Mouse (Mus musculus) fibroblast of lung, adult 2 months (primary cell): ENCODE data around the gene Ndufs5.
A peak's percentile ranks its signal among the peaks of the same experiment; 100 is the strongest.

ENCODE experiments used
- DNase-seq: peaks from one replicate; pipeline ENCODE4 v3.0.0-alpha.2; 2011; ENCODE audit warnings: low read depth

Gene Ndufs5

DNA sequence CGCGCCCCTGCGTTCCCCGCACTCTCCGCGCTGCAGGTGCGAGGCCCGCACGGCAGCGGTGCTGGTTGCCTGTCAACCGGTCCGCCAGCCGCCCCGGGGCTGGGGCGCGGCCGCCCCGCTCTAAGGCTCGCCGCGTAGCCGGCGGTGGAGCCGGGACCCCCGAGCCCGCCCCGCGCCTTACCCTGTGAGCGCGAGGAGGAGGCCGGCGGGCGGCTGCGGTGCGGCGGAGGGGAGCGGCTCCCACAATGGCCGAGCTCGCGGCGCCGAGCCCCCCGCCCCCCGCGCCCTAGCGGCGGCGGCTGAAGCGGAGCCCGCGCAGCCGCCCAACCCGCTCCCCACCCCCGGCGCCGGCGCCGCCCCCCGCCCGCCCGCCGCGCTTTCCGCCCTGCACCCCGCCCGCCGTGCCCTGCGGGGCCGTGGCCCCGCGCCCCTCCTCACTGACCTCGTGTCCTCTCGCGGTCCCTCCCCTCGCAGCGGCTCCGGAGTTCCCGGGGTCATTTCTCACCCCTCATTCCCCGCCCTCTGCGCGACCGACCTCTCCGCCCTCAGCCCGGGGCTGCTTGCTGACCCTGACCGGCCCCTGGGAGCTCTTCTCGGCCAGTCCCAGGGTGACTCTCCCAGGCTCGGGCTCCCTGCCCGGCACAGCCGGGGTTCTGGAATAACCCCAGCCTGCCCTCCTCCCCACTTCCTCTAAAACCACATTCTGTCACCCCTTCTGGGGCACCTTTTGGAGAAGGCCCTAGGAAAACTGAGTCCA, 30.8 kb downstream of the Ndufs5 start:
- no peak for DNase-seq

DNA sequence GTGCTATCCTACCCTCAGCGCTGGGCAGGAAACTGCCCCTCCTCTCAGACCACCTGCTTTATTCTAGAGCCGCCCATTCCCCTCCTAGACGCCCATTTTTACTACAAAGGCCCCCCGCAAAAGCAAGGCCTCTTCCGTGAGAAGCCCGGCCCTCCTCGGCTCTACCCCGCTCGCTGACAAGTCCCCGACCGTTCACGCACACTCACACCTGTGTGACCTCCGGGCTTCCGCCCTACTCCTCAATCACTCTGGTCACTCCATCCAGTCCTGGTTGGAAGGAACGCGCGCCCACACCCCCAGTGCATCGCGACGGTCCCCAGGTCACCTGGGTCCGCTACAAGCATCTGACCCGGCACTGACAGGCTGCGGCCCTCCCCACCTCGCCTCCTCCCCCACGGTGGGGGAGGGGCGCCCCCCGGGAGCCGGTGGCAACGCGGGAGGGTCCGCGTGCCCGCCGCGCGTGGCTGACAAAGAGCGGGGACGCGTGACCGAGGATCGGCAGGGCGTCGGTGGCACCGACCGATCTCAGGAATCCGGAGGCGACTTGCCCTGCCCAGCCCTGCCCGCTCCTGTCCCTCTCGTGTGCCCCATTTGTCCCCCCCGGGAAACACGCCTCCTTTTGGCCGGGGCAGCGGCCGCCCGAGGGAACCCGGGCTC, 31.5 kb downstream of the Ndufs5 start:
- no peak for DNase-seq

DNA sequence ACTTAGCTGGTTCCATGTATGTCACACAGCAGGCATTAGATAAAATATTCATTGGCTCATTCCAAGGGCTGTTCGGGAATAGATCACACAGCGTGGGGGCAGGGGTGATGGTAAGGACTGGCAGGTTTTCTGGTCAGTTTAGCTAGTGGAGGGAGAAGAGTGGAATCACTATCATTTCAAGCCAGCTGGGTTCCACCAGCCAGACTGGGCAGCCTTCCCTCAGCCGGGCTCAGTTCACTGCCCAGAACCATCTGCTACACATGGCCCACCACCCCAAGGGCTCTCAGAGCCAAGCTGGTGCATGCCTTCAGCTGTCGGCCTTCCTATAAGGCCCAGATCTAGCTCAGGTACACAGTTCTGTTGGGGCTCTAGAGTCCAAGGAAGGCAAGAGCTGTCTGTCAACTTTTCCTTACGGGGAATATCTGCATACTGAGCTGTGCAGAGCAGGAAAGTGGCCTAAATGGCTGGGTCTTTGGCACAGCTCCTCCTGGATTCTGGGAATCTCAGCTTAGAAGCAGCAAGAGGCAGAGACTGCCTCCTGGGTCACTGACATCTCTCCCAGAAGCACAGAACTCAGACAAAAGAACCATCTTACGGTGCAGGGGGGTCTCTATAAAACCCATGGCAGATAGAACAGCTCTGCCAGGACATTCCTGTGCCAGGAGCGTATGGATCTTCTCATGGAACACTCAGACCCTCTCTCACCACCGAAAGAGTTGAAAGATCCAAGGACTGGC, 32.3 kb downstream of the Ndufs5 start:
- no peak for DNase-seq

DNA sequence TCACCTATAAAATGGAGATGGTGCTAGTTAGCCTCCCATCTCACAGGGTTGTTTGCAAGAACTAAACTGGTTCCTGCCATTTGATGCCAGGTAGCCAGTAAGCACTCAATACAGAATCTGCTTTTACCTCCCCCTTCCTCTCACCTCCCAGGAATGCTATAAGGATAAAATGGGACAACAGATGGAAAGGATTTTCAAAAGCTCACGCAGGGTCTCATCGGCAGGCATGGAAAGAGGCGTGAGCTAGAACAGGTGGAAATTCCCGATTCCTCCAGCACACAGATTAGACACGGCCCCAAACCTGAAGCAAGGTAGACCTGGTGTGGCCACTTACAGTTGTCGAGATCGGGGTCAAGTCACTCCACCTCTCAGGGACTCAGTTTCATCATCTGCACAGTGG, 33.0 kb downstream of the Ndufs5 start:
- DNase-seq, result no peak

DNA sequence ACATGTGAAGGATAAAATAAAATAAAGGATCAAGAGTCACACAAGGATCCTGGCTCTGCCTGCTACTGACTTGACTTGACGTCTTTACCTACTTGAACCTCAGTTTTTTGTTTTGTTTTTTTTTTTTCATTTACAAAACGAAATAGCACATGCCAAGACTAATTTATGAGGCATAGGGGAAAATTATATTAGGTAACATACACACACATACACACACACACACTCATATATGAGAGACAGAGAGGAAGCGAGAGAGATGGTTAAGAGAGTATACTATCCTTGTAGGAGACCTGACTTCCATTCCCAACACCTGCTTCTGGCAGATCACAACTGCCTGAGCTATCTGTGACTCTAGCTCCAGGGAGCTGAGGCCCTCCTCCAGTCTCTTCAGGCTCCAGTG, 33.7 kb downstream of the Ndufs5 start, which contains the start of gene Macf1:
Gene Macf1, minus strand, starts transcription at position 101 of the 400 bp plus-strand sequence.
- DNase-seq, result no peak

DNA sequence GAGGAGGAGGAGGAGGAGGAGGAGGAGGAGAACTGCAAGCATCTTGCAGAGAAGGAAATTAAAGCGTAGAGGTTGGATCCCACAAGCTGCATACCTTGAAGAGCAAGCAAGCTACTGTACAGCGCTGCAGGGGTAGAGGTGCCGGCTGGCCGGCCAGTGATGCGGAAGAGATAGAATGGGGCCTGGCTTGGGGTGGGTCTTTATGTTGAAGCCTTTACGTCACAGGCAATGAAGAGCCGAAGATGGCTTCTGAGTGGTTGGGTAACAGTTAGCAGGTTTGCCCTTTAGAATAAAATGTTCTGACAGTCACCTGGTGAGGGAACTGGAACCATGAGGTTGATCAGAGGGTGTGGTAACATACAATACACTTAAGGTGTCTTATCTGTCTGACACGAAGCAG, 35.7 kb downstream of the Ndufs5 start:
- no peak for DNase-seq

DNA sequence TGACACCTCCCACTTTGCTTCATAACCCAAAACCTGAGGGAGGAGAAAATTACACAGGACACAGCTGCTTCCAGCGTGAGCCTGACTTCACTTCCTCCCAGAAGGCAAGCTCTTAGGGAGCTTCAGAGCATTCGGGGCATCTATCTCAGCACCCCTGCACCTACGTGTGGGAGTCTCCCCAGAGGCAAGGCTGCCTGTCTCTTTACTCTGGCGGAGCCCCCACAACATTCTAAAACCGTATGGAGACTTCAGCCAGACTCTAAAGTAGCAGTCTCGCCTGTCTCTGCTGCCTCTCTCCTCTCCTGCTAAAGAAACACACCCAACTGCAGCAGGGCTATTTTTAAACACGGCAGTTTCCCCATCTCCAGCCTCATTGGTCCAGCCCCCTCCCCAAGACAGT, 37.0 kb downstream of the Ndufs5 start:
- no peak for DNase-seq

DNA sequence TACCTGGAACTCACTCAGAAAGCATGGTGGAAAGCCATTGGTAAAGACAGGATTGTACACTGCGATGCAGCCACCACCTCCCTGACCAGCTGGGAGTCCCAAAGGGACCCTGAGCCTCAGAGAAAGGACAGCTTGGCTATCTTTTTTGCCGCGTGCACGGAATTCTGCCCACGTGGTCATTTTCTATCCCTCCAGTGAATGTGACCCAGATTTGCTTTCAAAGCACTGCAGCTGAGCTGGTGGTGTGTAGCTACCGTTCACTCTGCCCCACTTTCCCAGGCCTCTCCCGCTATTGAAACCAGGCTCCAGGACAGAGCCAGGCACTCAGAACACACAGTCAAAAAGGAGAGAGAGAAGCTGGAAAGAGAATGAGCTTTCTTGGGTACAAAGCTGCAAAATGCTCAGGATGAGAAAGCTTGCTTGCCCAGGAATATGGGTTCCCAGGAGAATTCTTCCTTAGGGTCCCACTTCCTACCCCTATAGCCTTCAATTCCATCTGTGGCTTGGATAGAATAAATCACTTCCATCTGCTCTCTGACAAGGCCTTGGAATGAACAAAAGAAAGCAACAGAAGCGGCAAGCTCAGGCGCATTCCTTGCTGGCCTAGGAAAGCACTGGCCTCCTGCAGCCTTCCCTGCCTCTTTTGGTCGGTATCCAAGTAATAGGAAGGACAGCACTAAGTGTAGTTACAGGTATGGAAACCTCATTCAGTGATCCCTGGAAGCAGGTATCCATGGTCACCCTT, 40.8 kb downstream of the Ndufs5 start:
- DNase-seq, result no peak

DNA sequence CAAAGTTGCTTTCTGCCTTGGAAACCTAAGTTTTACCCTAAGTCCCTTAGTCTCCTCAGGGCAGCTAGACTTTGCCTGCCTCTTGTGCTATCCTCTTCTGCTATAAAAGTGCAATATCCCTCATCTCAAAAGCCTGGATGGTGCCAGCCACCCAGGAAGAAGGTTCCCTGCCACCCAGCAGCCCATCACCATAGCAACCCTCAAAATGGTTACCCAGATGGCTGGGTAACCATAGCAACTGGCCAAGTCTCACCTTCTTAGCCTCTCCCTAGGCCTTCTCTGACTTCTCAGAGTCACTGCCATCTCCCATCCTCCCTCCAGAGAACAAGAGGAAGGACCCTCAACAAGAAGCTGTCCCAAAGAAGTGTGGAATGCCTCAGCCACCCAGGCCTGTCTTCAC, 47.4 kb downstream of the Ndufs5 start:
- DNase-seq, result no peak

DNA sequence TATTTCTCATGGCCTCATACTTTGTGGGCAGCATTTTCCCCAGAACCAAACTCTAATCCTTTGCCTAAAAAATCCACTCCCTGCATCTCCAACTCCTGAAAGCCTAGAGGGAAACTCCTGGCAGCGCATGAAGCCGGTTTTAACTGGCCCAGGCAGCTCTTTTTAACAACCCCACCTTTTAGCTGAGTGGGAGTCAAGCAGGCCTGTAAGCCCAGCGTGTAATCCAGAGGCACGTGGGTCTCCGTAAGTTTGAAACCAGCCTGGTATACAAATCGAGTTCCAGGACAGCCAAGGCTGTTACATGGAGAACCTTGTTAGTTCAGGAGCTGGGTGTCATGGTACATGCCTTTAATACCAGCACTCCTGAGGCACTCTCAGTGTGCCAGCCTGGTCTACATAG, 48.3 kb downstream of the Ndufs5 start:
- no peak for DNase-seq

DNA sequence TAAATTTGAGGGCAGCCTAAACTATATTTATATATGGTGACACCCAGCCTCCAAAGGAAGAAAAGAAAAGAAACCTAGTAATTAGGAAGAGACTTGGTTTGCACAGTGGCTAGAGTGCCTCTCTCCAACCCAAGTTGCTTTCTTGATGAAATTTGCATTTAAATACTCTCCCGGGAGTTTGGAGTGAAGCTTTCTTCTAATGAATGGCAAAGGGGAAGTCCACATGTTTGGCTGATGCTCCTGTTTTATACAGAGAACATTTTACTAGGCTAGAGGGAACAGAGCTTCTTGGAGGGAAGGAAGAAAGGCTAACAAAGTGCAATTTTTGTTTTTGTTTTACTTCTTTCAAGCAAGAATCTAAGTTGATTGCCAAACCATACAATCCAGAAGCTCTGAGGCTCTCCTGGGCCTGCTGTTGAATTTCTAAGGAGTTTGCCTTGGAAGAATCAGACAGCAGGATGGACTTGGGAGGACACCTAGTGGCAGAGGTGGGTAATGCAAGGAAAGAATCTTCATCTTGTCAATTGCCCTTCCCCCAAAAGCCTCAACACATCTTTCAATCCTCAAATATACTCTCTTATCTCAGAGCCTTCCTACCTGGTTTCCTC, 50.6 kb downstream of the Ndufs5 start:
- DNase-seq, result peak; percentile 77

DNA sequence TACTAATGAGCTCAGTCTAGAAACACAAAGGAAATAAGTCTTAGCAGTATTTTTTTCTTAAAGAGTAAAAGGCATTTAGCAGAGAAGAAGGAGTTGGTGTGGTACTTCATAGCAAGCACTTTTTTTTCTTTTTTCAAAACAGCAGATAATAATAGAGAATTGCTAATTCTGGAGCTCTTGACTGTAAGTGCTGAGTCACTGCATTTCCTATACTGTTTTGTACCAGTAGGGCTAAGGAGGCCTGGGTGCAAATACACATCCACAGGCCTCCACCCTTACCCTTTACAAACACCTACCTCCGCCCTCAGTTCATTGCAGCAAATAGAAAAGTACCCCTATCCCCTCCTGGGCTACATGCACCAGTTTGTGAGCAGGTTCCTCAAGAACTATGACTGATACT, 51.5 kb downstream of the Ndufs5 start:
- DNase-seq, result no peak

DNA sequence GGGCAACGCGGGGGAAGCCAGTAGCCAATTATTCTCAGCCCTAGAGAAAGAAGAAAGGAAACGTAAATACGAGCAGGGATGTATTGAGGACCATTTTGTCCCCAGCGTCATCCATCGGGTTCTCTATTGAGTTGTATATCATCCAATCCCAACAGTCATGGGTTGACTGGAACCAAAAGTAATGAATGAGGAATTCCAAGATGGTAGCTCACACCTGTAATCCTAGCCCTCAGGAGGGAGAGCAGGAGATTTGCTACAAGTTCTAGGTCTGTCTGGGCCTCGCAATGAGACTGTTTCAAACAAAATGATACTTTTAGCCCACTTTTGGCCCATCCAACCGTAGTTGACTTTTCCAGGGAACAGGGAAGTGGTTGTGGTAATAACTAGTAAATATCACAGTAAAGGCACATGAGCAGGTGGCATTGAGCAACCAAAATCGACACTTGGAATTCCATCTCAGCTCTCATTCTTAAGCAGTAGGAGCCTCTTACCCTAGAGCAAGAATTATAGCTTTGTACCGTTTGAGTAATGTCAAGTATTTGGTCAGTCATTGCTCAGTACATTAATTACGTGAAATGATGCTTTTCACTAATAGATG, 52.2 kb downstream of the Ndufs5 start:
- DNase-seq, result no peak

DNA sequence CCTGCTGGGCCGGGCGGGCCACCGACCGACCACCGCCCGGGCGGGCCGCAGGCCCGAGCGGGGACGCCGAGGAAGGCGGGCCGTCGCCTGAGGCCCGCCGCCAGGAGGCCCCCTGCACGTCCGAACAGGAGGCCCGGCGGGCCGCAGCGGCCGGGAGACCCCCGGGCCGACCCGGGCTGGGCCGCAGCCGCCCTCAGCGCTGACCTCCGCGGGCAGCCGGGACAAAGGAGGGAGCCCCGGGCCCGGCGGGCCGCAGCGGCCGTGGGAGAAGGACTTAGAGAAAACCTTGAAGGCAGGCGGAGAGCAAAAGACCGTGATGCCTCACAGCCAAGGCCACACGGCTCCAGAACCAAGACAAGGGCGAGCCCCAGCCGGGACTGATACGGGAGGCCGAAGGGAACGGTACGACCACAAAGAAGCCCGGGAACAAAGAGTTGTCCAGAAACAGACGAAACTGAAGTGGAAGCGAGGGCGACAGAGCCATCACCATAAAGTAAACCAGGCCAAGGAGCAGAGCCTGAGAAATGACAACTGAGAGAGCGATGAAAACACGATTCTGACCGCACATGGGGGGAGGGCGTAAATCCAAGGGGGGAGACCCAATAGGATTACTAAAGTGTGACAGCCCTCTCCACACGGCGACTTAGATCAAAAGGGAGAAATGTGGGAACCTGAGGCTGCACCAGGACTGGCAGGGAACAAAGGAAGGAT, 52.9 kb downstream of the Ndufs5 start:
- no peak for DNase-seq

DNA sequence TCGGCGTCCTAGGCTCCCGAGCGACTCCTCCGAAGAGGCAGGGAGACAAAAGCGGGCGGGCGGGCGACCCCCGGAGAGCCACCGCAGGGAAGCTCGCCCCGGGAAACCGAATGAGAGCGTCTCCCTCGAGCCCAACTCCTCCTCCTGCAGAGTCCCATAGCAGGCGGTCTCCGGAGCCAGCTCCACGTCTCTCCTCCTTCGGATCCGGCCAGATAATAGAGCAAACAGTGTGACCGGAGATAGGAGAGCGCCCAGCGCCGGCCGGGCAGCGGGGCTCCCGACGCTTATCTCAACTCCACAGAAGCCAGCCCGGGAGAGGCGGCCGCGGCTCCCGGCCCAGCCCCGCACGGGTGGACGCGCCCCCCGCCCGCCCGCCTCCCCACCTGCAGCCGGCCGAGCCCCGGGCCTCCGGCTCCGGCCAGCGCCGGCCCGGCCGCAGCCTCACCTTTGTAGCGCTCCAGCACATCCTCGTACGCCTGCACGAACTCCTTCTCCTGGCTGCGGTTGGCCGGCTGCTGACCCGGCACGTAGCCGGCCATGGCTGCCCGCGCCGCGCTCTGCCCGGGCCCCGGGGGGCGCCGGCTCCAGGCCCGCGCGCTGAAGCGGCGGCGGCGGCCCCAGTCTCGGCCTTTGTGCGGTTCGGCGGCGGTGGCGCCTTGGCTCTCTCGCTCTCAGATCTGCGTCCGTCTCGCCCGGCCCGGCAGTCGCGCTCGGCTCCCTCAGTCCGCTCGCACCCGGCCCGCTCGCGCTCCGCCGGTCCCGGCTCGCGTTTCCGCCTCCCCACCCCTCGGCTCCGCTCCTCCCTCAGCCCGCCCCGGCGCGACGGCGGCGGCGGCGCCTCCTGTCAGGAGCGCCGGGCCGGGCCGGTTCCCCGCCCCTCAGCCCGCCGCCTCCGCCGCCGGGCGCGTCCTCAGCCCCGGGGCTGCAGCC, 53.7 kb downstream of the Ndufs5 start:
- no peak for DNase-seq

DNA sequence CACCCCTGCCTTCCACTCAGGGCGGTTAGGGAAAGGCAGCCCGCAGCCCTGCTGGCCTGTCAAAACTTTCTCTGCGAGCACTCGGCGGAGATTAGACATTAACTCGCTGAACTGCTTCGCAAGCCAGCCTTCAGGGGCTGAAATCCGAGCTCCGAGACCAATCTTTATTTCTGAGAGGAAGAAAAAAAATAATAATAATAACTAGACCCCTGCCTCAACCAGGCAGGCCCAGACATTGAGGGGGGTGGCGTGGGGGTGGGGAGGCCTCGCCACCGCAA, 54.4 kb downstream of the Ndufs5 start:
- no peak for DNase-seq

DNA sequence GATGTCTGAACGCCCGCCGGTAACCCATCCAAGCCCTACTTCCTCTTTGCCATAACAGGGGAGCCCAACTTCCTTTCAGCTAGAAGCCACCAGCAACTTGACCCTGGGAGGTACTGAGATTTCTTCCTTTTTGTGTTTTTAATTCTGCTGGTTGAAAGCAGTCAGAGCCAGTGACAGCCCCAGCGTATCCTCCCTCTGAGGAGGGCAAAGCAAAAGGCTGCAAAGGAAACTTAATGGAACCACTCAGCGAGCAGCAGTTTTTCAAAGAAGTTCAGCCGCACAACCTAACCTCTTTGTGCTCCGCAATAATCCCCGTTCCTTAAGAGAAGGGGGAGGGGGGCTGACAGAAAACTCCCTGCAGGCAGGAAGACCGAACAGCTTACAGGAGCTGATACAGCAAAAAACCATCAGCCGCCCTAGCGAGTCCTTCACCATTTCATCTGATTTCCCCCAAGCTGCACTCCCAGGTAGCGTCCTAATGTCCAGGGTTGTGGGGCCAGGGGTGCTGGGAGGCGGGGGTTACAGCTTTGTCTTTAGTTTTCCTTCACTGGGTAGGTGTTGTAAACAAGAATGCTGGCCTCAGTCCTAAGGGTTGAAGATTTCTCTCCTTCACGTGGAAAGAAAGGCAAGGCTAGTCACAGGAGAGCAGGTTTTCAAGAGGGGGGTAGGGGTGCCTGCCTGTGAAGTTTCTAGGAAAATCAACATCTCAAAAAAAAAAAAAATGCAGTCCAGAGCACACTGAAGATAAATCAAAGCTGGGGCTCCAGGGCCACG, 54.9 kb downstream of the Ndufs5 start:
- no peak for DNase-seq
